Mouse (Mus musculus): ENCODE measurements around the gene Hsd17b13. TPM values are rescaled to one million over a fixed set of nuclear protein-coding genes. Genes with fewer than 3 reads are reported as not detected.

The Hsd17b13 gene
- polyA plus RNA-seq, 1 experiment, result 0.13 TPM

DNA sequence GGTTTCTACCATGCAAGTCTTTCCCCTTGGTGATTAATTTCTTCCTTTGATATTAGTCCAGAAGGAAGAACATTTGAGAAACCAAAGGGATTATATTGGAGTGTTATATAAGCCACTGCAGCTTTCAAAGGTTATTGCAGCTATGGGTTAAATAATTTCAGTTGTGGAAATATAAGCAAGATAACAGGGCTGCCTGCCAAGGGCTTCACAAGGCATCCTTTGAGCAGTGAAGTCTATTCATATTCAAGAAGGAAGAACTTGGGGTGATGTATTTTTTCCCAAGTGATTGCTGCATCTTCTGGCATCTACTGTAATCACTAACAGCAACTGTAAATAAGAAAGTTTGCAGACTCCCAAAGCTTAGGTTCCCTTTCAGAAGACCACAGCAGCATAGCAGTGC lies 34.2 kb upstream of the Hsd17b13 start:
- Histone ChIP-seq H3K27ac (ENCODE audit: insufficient read depth, low read depth, low read length) (no peak overlapping the region), H3K4me3 (ENCODE audit: insufficient read depth, low read depth, low read length) (no peak overlapping the region), H3K27me3 (replicated peaks; ENCODE audit: control insufficient read depth, insufficient read depth, low read length) (no peaks in the 10 kb centered on the region), H3K36me3 (ENCODE audit: control insufficient read depth, insufficient read depth, low read length) (peaks cover 15% of the 10 kb centered on the region), H3K4me1 (ENCODE audit: control insufficient read depth, insufficient read depth, low read length) (peaks cover 4% of the 10 kb centered on the region; the same call in 1 of the 2 replicates)
- no peak for TF ChIP-seq CTCF (conservative IDR thresholded peaks at IDR 0.05; ENCODE audit: insufficient read depth, insufficient read length, low read depth, low read length)
- DNase-seq, result no peak

DNA sequence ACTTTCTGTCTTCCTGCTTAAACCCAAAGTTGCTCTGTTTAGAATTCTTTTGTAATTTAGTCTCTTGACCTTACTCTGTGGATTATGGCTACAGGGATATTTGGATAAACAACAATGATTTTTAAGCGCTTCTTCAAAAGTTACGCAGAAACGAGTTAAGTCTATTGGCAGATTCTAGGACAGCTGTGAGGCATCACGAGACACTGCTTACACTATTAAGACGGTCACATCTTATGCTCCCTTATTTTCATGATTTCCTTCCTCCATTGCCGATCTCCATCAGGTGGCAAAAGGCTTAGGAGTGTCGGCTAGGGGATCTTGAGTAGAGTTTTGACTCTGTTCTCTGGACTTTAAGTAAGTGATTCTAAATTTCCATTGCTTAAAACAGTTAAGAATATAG lies 33.1 kb upstream of the Hsd17b13 start:
- 88% methylated on average over 7 of the region's 7 CpGs for WGBS
- Histone ChIP-seq H3K36me3 (ENCODE audit: control insufficient read depth, insufficient read depth, low read length) (peaks cover 15% of the 10 kb centered on the region), H3K4me3 (ENCODE audit: insufficient read depth, low read depth, low read length) (no peak overlapping the region), H3K27me3 (replicated peaks; ENCODE audit: control insufficient read depth, insufficient read depth, low read length) (no peaks in the 10 kb centered on the region), H3K27ac (ENCODE audit: insufficient read depth, low read depth, low read length) (no peak overlapping the region), H3K4me1 (ENCODE audit: control insufficient read depth, insufficient read depth, low read length) (peaks cover 4% of the 10 kb centered on the region; the same call in 1 of the 2 replicates)
- TF ChIP-seq POLR2A (IDR thresholded peaks at IDR 0.05; ENCODE audit: low read depth, low read length) (no peak), CTCF (conservative IDR thresholded peaks at IDR 0.05; ENCODE audit: insufficient read depth, insufficient read length, low read depth, low read length) (no peak)
- DNase-seq, result no peak

DNA sequence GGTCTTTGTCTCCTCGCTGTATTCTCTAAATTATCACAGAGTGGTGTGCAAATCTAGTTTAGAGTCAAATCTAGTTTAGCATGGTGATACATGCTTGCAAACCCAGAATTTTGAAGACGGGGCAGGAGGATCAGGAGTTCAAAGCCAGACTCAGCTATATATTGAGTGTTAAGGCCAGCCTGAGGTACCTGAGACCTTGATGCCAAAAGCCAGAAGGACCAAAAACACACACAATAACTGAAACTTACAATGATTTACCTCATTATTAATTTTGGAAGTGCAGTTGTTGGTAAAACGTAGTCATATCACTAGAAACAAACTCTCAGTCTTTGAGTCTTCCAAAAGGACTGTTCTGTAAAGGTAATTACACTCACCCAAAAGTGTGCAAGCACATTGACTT lies 32.2 kb upstream of the Hsd17b13 start:
- H3K27me3 ChIP-seq (replicated peaks; ENCODE audit: control insufficient read depth, insufficient read depth, low read length), result no peaks in the 10 kb centered on the region
- DNase-seq, result no peak
- WGBS, result 93% methylated on average over 3 of the region's 3 CpGs
- no peak overlapping the region for H3K4me3 ChIP-seq (ENCODE audit: insufficient read depth, low read depth, low read length)
- no peak for TF ChIP-seq CTCF (conservative IDR thresholded peaks at IDR 0.05; ENCODE audit: insufficient read depth, insufficient read length, low read depth, low read length)
- no peak overlapping the region for H3K27ac ChIP-seq (ENCODE audit: insufficient read depth, low read depth, low read length)
- H3K4me1 ChIP-seq (ENCODE audit: control insufficient read depth, insufficient read depth, low read length), result peaks cover 4% of the 10 kb centered on the region; the same call in 1 of the 2 replicates
- peaks cover 15% of the 10 kb centered on the region for H3K36me3 ChIP-seq (ENCODE audit: control insufficient read depth, insufficient read depth, low read length)

DNA sequence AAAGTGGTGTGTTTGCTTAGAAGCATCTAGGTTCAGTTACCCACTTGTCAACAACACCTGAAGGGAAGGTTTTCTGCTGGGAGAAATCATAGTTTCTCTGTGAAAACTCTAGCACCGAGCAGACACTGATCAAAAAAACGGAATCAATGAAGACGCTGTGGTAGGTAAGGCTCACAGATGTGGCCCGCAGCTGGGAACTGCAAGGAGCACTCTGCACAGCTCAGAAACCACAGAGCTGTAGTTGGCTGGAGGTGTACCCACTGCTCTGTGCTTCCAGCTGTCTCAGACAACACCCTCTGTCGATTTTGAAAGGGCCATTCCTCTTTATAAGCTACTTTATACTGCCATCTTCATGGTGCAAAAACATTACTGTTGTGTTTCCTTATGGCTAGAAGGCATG lies 30.6 kb upstream of the Hsd17b13 start:
- TF ChIP-seq CTCF (conservative IDR thresholded peaks at IDR 0.05; ENCODE audit: insufficient read depth, insufficient read length, low read depth, low read length), result no peak
- TF ChIP-seq POLR2A (IDR thresholded peaks at IDR 0.05; ENCODE audit: low read depth, low read length), result no peak
- H3K36me3 ChIP-seq (ENCODE audit: control insufficient read depth, insufficient read depth, low read length), result peaks cover 15% of the 10 kb centered on the region
- no peak for DNase-seq
- H3K27ac ChIP-seq (ENCODE audit: insufficient read depth, low read depth, low read length), result no peak overlapping the region
- WGBS, result 79% methylated on average over 5 of the region's 5 CpGs
- H3K27me3 ChIP-seq (replicated peaks; ENCODE audit: control insufficient read depth, insufficient read depth, low read length), result no peaks in the 10 kb centered on the region
- peaks cover 4% of the 10 kb centered on the region; the same call in 1 of the 2 replicates for H3K4me1 ChIP-seq (ENCODE audit: control insufficient read depth, insufficient read depth, low read length)
- no peak overlapping the region for H3K4me3 ChIP-seq (ENCODE audit: insufficient read depth, low read depth, low read length)

DNA sequence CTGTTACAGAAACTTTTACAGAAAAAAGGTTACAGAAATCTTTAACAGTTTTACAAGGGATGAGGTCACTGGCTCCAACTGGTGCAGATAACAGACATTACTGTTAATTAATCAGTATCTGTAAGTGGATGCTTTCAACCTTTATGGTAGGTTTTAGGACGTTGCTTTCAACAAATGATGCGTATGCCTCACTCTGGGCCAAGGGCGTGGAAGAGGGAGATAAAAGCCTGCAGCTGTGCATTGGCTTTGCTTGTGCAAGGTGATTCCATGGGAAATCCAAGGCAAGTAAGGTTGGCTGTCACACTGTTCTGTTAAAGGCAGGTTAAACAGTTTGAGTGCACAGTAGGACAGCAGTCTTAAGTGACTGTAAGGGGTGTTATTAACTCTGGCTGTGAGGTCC lies 29.6 kb upstream of the Hsd17b13 start:
- Histone ChIP-seq H3K4me1 (ENCODE audit: control insufficient read depth, insufficient read depth, low read length) (peaks cover 2% of the 10 kb centered on the region; the same call in 1 of the 2 replicates), H3K27me3 (replicated peaks; ENCODE audit: control insufficient read depth, insufficient read depth, low read length) (no peaks in the 10 kb centered on the region), H3K36me3 (ENCODE audit: control insufficient read depth, insufficient read depth, low read length) (peaks cover 20% of the 10 kb centered on the region), H3K4me3 (ENCODE audit: insufficient read depth, low read depth, low read length) (no peak overlapping the region), H3K27ac (ENCODE audit: insufficient read depth, low read depth, low read length) (no peak overlapping the region)
- WGBS, result 87% methylated on average over 3 of the region's 3 CpGs
- DNase-seq, result no peak
- no peak for TF ChIP-seq POLR2A (IDR thresholded peaks at IDR 0.05; ENCODE audit: low read depth, low read length)
- TF ChIP-seq CTCF (conservative IDR thresholded peaks at IDR 0.05; ENCODE audit: insufficient read depth, insufficient read length, low read depth, low read length), result no peak

DNA sequence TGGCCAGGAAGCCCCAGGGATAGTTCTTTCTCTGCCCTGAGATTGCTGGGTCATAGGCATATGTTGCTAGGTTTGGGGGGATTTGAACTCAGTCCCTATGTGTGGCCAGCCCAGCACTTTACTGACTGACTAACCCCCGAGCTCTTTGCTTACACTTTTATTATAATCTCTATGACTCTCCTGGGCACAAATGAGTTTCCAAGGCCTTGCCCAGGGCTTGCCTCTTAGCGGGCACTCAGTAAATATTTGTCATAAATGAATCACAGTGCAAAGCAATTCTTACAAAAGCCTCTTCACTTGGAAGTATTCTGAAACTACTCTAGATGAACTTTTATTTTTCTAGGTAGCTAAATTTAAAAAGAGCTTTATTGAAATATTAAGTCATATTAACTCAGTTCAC lies 26.7 kb upstream of the Hsd17b13 start:
- 89% methylated on average over 2 of the region's 2 CpGs for WGBS
- H3K4me1 ChIP-seq (ENCODE audit: control insufficient read depth, insufficient read depth, low read length), result no peaks in the 10 kb centered on the region; the same call in 1 of the 2 replicates
- no peak overlapping the region for H3K4me3 ChIP-seq (ENCODE audit: insufficient read depth, low read depth, low read length)
- no peak for DNase-seq
- TF ChIP-seq POLR2A (IDR thresholded peaks at IDR 0.05; ENCODE audit: low read depth, low read length), result no peak
- H3K36me3 ChIP-seq (ENCODE audit: control insufficient read depth, insufficient read depth, low read length), result peaks cover 16% of the 10 kb centered on the region
- no peak overlapping the region for H3K27ac ChIP-seq (ENCODE audit: insufficient read depth, low read depth, low read length)
- no peaks in the 10 kb centered on the region for H3K27me3 ChIP-seq (replicated peaks; ENCODE audit: control insufficient read depth, insufficient read depth, low read length)

DNA sequence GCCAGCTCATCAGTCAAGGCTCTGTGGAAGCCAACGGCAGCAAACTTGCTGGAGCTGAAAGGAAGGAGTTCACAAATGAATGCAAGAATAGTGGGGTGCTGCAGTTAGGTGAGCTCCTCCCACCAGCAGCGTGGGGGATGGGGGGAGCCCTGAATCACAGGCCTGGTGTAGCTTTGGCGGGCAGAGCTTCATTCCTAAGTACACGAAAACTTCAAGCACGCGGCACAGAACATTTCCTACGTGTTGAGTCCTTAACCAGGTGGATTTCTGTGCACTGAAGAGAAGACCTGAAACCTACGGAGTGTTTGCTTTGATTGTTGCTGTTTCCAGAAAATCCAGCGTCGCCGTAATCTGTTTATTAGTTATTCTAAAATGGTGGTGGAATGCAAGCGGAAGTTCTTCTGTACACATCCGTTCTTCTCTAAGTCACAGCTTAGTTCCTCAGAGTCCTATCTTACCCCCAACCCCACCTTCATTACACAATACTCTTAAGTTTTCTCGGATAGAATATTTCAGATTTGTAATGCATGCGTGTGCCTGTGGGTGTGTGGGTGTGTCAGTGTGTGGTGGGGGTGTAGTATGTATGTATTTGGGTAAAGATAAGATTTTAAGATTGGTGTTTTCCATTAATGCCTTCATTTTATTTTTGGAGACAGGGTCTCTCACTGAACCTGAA lies 26.2 kb upstream of the Hsd17b13 start:
- Histone ChIP-seq H3K27ac (ENCODE audit: insufficient read depth, low read depth, low read length) (no peak overlapping the region), H3K4me1 (ENCODE audit: control insufficient read depth, insufficient read depth, low read length) (no peaks in the 10 kb centered on the region; the same call in 1 of the 2 replicates), H3K4me3 (ENCODE audit: insufficient read depth, low read depth, low read length) (no peak overlapping the region), H3K27me3 (replicated peaks; ENCODE audit: control insufficient read depth, insufficient read depth, low read length) (no peaks in the 10 kb centered on the region), H3K36me3 (ENCODE audit: control insufficient read depth, insufficient read depth, low read length) (peaks cover 19% of the 10 kb centered on the region)
- DNase-seq, result no peak
- WGBS, result 60% methylated on average over 15 of the region's 15 CpGs
- no peak for TF ChIP-seq POLR2A (IDR thresholded peaks at IDR 0.05; ENCODE audit: low read depth, low read length)

Data from kidney, adult 2 months (tissue).